Mouse (Mus musculus) left cerebral cortex, adult 11 months (tissue): ENCODE measurements around the gene Tead4.

Source experiments
- DNase-seq: peaks from one replicate; pipeline ENCODE4 v3.0.0; 2022; ENCODE audit warnings: low spot score

The Tead4 gene

GRCm38 (mm10) chr6:128291284-128291683 is 9.3 kb downstream of the Tead4 start:
- no peak for DNase-seq

- DNase-seq, result no peak
Observed at GRCm38 (mm10) chr6:128288681-128289080, 11.9 kb downstream of the Tead4 start.

GRCm38 (mm10) chr6:128285792-128286430 is 14.7 kb downstream of the Tead4 start:
- DNase-seq, result no peak

GRCm38 (mm10) chr6:128282126-128282525 is 18.5 kb downstream of the Tead4 start:
- DNase-seq, result no peak

- DNase-seq, result no peak
Observed at GRCm38 (mm10) chr6:128280472-128281145, 20.0 kb downstream of the Tead4 start.

GRCm38 (mm10) chr6:128279608-128280007 is 21.0 kb downstream of the Tead4 start:
- DNase-seq, result no peak

GRCm38 (mm10) chr6:128279099-128279498 is 21.5 kb downstream of the Tead4 start:
- no peak for DNase-seq

- DNase-seq, result no peak
Observed at GRCm38 (mm10) chr6:128277132-128278085, 23.2 kb downstream of the Tead4 start.

GRCm38 (mm10) chr6:128276349-128276748 is 24.3 kb downstream of the Tead4 start:
- no peak for DNase-seq

- DNase-seq, result no peak
Observed at GRCm38 (mm10) chr6:128275506-128276064, 25.0 kb downstream of the Tead4 start.

GRCm38 (mm10) chr6:128273507-128273906 is 27.1 kb downstream of the Tead4 start:
- DNase-seq, result no peak

GRCm38 (mm10) chr6:128272754-128273153 is 27.9 kb downstream of the Tead4 start:
- no peak for DNase-seq

- DNase-seq, result no peak
Observed at GRCm38 (mm10) chr6:128269850-128270249, 30.8 kb downstream of the Tead4 start.

GRCm38 (mm10) chr6:128264870-128265526 is 35.6 kb downstream of the Tead4 start:
- no peak for DNase-seq

GRCm38 (mm10) chr6:128261486-128261885 is 39.1 kb downstream of the Tead4 start:
- DNase-seq, result no peak

GRCm38 (mm10) chr6:128259252-128259651 is 41.4 kb downstream of the Tead4 start:
- DNase-seq, result no peak

GRCm38 (mm10) chr6:128255941-128256340 is 44.7 kb downstream of the Tead4 start:
- no peak for DNase-seq

GRCm38 (mm10) chr6:128255292-128255691 is 45.3 kb downstream of the Tead4 start:
- peak; percentile 4 for DNase-seq

GRCm38 (mm10) chr6:128254551-128254950 is 46.1 kb downstream of the Tead4 start:
- no peak for DNase-seq

- DNase-seq, result no peak
Observed at GRCm38 (mm10) chr6:128253111-128253510, 47.5 kb downstream of the Tead4 start.

- no peak for DNase-seq
Observed at GRCm38 (mm10) chr6:128250596-128250995, 50.0 kb downstream of the Tead4 start.
